Mouse (Mus musculus) frontal cortex, postnatal 14 days (tissue): ENCODE data around the gene Ttyh2.
A peak's percentile ranks its signal among the peaks of the same experiment; 100 is the strongest.

ENCODE experiments used
- DNase-seq, 2 experiments: peaks; one replicate each; pipeline ENCODE4 v3.0.0; 2022; ENCODE audit warnings: low spot score in 2 of 2

Ttyh2 gene

DNA sequence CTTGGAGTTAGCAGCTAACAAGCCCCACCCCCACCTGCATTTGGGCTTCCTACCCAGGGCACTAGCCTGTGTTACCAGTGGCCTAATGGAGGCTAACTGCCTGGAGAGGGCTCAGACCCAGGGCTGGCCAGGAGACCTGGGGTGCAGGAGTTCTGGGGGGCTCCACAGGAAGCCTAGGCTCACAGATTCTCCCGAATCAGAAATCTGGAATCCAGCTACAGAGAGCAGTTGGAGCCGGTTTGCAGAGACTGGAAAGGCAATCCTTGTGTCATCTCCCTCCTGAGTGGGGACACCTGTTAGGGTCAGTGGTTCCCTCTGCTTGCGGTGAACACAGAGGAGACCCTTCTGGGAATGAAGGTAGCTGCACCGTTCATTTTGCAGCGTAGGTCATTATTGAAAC, 5.8 kb downstream of the Ttyh2 start:
- no peak for DNase-seq

DNA sequence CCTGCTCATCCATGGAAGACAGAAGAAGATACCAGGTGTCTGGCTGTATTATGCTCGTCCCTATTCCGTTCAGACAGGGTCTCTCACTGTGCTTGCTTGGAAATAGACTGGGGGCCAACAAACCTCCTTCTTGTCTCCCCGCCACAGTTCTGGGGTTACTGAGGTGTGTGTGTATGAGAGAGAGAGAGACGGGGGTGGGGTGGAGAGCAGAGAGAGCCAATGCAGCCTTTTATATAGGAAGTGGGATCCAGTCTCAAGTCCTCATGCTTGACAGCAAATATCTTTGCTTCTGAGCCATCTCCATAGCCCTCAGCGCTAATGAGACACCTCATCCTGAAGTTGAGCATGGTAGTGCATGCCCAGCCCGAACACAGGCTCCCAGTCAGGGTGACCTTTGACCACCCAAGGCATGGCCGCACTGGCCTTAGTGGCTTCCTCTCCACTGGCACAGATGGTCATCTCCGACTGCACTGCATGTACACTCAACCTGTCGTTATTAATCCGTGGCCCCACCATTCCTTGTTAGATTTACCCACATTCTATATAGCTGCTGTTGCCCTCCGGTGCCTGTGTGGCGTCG, 7.2 kb downstream of the Ttyh2 start:
- DNase-seq, result no peak

DNA sequence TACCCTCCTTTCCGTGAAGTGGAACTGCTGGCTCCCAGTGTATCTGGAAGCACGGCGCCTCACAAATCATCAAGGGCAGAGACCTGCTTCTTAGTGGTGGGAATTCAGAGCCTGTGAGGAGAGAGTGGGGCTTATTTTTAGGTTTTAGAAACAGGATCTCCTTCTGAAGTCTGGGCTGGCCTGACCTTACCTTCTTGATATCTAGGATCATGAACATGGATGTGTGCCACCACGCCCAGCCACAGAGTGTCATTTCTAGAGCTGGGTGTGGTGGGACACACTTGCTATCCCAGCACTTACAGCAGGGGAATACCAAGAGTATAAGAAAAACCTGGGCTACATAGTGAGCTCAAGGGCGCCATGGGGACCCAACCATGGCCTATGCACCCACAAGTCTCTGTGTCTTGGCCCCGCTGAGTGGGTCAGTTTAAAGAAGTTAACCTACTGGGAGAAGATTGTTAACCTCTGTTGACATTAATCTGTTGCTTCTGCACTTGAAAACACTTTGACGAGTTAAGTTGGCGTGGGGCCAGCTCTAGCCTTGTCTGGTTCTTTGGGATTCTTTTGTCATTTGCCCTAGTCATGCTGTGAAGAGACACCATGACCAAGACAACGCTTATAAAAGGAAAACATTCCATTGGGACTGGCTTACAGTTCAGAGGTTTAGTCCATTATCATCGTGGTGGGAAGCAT, 7.9 kb downstream of the Ttyh2 start:
- DNase-seq, result no peak

DNA sequence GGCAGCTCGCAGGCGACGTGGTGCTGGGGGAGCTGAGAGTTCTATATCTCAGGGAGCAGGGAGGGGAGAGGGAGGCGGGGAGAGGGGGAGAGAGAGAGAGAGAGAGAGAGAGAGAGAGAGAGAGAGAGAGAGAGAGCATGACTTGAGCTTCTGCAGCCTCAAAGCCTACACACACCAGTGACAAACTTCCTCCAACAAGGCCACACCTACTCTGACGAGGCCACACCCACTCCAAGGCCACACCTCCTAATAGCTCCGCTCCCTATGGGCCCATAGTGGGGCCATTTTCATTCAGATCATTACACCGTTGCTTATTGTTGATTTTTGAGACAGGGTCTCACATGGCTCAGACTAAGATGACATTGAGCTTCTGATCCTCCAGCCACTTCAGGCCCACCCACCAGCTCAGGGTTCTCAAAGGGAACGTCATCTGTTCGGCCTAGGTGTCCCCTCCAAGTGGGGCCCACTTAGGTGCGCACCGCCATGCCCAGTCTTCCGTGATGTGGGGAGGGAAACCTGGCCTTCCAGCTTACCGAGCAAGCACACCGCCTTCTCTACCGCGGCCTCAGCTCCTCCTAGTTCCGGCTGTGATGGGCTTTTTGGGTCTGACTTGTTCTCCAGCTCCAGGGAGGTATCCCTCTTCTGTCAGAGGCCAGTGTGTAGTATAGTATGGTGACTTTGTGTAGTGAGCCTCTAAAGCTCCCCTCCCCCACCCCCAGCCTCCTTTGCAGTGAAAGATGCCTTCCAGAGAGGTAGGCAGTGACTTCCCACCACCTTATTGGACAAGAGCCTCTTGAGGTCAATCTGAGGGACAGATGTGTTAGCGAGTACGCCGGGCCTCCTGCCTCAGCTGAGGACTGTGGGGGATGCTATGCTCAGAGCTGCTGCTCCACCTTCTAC, 8.7 kb downstream of the Ttyh2 start:
- DNase-seq, result no peak

DNA sequence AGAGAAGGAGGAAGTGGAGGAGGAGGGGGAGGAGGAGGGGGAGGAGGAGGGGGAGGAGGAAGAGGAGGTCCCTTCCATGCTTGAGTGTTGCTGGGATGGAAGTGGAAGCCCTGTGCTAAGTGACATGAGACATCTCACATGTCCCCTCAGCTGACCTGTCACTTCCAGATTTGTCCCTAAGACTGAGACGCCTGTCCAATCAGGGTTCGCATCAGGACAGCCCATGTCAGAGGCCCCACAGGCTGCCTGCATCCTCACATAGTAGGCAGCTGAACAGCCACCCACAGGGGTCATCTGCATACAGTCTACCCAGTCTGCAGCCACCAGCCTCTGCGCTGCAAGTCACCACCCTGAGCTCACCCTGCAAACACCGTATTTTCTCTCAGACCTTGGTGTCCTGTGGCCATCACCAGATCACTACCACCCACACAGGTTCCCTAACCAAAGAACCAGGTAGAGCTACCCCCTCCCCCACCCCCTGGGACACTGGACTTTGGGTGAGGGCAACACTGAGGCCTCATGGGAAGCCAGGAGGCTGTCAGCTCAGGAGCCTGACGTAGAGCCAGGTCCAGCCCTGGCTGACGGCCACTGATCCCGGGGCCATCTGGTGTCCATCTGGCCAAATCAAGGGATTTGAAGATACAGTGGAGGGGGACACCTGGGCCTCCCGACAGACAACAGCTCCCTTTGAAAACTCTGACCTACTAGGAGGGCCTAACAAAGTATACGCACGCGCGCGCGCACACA, 9.6 kb downstream of the Ttyh2 start:
- no peak for DNase-seq

DNA sequence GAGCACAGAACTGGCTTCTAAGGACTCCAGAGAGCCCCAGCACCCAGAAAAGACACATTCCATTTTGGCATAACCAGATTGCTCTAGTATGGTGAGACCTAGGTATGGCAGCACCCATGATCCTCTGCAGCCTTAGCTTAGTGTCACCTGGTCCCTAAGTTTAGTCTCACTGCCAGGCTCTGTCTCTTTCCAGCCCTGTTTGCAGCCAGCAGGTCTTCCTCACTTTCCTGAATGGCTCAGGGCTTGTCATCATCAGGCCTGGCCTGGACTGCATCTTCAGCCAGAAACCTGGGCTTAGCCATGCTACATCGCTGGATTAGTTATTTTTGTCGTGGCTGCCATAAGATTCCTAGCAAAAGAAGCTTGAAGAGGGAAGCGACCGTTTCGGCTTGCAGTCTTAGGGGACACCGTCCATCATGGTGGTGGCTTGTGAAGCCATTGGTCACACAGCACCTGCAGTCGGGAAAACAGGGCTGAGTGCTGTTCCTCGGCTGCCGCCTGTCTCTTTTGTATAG, 10.4 kb downstream of the Ttyh2 start:
- no peak for DNase-seq

DNA sequence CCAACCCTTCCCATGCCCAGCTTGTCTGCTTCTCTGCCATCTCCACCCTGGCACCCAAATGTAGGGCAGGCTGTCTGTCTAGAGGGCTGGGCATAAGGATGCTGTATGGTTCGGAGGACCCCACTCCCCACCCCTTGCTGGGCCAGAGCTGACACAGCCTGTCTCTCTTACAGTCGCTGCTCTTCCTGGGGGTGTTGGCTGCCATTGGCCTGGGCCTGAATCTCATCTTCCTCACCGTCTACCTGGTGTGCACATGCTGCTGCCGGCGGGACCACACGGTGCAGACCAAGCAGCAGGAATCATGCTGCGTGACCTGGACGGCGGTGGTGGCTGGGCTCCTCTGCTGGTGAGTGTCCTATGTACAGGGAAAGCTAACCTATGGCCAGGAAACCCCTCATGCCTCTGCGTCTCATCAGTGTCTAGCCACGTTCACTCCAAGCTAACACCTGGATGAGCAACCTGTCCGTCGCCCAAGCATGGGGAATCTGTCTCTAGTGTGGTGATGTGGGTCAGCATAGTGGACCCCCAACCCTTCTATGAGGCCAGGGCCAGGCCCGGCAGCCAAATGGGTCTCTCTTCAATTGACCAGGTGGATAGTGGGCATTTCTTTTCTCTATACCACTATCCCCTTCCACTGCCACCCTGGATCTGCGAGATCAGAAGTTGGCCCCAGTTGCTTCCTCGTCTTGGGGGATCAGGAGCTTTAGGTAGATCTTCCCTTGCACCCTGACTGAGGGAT, 11.2 kb downstream of the Ttyh2 start:
- DNase-seq, result no peak

DNA sequence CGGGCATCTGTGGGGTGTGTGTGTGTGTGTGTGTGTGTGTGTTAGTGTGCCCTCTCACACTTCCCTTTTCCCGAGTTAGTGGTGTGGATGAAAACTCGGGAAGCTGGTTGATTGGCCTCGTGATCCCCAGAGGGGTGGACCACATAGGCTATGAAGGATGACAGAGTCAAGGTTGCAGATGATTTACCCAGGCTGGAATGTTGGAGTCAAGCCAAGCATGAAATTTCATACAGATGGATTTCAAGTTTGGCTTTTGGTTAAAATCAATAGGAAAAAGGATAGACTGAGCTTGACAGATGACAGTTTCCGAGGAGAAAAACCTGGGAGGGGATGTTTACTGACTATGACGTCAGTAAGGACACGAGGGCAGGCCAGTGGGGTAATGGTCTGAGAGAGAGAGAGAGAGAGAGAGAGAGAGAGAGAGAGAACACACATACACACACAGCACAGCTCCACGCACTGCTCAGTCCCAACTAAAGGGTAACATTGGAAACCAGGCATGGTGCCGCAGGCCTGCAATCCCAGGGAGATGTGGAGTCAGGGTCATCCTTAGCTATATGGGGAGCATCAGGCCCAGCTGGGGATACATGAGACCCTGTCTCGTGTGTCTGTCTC, 12.4 kb downstream of the Ttyh2 start:
- no peak for DNase-seq

DNA sequence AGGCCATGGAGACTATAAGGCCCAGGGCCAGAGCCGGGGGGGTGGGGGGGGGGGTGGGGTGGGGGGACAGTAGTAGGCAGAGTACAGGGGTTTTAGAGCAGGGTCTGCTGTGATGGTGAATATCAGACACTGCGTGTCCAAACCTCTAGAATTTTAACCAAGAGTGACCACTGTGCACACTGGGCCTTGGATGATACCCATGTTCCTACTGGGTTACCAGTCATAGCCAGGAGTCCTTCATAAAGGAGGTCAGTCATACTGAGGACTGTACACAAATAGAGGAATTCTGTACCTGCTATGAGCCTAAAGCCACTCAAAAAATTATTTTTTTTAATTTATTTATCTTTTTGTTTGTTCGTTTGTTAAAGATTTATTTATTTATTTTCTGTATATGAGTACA, 13.5 kb downstream of the Ttyh2 start:
- DNase-seq, result no peak

DNA sequence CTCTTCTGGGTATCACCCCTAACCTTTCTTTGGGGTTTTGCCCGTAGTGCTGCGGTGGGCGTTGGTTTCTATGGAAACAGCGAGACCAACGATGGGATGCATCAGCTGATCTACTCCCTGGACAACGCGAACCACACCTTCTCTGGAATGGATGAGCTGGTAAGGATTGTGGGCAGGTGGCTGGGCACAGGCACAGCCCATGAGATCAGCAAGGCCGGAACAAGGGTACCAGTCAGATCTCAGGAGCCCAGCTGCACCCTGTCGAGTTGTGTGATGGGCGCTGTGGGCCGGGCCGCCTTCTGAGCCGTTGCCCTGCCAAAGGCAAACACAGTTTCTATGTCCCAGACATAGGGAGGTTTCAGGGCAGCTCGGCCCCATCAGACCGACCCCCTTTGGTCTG, 15.0 kb downstream of the Ttyh2 start:
- DNase-seq, result no peak

DNA sequence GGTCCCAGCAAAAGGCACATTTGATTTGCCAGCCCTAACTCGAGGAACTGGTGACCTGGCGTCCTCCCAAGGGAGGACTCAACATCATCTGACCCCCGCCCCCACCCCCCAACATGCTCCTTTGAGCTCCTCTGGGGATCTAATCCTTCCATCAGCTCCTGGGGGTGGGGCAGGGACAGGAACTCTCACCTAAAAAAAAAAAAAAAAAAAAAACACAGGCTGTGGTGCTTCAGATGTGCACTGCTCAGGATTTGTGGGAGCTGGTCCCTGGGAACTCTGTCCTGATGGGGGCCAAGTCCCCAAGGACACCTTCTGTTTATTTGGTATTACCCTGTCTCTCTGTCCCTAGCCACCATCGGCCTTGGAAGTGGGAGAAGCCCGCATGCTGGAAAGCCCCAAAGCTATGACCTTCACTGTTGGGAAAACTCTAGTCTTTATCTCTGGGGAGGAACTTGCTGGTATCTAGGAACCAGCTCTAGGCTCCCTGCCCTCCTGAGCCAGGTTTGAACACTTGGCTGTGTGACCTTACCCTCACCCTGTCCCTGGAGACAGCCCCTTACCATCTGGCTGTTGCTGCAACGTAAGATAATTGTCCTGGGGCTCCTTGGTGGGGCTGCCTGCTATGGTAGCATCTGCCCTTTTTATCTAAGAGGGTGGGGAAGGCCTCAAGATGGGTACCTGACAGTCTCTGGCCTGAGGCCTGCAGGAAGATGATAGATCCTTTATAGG, 16.4 kb downstream of the Ttyh2 start:
- DNase-seq, result no peak

DNA sequence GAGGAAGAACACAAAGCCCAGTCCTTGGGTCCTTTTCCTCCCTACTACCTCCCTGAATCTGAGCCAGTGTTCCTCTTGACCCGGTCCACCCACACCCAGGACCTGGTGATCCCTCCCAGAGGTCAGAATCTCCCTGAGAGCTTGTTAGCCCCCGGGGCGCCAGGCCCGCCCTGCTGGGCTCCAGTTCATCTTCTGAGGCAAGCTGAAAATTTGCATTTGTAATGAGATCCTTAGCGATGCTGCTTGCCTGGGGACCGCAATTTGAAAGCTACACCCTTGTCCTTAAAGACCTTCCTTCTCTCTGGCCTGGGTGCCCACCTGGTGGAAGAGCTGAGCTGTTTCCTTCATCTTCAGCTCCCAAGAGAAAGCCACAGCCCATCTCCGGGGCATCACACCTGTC, 17.4 kb downstream of the Ttyh2 start:
- no peak for DNase-seq

DNA sequence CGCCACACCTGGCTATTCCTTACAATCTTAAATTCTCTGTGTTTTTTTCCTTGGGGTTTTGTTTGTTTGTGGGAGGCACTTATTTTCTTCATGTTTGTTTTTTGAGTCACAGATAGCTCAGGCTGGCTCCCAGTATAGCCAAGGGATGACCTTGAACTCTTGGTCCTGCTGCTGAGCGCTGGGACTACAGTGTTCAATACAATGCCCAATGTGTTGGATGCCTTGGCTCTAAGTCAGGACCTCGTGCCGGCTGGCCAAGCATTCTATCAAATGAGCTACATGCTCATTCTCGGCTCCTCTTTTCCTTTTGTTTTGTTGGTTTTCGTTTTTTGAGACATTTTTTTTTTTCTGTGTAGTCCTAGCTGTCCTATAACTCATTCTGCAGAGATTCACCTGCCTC, 18.2 kb downstream of the Ttyh2 start:
- no peak for DNase-seq

DNA sequence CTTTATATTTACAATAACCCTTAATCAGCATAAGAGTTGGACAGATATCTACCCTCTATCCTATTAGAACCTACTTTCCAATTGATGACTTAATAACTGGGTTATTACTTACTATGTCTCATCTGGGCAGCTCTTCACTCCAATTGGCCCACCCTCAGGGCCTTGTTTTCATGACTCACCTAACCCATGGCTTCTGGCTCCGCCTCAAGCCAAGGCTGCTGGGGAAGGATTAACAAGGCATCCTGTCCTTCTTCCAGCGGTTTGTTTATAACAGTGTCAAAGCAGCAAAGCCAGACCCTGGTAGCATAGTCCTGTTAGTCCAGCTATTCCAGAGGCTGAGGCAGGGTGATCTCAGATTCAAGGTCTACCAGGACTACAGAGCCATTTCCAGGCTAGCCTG, 19.2 kb downstream of the Ttyh2 start:
- DNase-seq, result no peak

DNA sequence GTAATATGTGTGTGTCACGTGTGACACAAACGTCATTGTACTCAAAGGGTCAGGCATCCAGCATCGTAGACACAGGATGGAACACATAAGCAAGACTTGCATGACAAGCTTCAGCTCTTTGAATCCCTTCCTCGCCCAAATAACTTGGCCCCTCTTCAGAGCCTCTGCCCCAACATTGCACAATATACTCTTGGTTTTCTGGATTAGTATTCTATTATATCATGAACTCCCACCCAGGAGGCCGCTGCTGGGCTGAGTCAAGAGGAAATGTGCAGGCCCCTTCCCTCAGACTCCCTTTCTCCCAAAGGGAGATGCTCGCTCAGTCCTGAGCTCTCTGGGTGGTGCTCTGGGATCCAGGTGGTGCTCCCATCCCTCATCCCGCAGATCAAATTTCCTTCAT, 23.3 kb downstream of the Ttyh2 start:
- no peak for DNase-seq

DNA sequence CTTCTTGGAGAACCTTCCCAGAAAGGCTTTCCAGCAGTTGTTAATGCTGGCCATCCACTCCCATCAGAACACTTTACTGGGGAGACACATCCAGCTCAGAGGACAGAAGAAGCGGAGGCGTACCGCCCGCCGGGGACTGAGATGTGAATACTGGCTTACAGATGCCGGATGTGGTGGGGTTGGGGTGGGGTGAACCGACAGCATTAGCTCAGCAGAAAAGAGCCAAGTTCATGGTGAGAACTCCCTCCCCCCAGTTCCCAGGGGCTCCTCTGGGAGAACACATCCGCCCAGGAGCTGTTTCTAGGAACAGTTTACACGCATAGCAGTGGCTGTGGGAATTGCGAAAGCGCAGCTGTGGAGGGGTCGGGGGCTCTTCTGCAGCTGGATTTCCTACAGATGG, 24.3 kb downstream of the Ttyh2 start:
- no peak for DNase-seq

DNA sequence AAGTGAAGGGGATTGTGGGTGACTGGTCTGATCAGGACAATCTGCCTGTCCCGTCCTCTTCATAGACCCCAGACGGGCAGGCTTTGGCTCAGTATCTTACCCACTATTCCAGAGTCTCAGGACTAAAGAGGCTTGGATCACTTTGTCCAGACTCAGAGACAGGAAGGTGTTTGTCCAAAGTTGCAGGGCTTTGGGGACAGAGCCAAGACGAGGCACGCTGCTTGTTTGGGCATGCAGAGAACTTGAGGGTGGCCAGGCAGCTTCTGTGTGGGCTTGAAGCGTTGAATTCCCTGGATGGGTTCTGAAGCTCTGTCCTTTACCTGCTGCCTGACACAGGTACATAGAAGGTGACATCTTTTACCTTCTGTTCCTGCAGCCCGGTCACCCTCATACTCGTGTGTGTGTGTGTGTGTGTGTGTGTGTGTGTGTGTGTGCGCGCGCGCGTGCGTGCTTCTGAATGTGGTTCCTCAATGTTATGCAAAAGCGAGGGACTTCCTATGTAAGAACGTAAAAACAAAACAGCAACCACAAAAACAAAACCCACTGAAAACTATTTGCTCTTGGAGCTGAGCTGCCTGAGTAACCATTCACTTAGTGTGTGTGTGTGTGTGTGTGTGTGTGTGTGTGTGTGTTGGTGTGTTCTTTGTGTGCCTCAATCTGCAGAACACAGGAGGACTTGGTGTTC, 27.2 kb downstream of the Ttyh2 start:
- no peak for DNase-seq

DNA sequence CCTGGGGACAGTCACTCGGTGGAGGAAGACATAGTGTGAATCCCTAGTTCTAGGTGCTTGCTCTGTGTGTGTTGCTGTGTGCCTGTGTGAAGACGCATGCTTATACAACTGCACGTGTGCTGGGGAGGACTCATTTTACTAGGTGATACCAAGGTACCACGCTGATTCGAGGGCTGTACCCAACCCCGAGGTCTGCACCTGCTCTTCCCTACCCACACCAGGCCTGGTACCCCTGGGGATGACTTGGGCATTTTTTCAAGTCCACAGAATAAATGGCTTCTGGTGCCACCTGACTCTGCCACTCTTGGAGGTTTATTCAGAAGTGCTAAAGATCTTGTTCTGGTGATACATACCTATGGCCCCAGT, 27.7 kb downstream of the Ttyh2 start:
- no peak for DNase-seq

DNA sequence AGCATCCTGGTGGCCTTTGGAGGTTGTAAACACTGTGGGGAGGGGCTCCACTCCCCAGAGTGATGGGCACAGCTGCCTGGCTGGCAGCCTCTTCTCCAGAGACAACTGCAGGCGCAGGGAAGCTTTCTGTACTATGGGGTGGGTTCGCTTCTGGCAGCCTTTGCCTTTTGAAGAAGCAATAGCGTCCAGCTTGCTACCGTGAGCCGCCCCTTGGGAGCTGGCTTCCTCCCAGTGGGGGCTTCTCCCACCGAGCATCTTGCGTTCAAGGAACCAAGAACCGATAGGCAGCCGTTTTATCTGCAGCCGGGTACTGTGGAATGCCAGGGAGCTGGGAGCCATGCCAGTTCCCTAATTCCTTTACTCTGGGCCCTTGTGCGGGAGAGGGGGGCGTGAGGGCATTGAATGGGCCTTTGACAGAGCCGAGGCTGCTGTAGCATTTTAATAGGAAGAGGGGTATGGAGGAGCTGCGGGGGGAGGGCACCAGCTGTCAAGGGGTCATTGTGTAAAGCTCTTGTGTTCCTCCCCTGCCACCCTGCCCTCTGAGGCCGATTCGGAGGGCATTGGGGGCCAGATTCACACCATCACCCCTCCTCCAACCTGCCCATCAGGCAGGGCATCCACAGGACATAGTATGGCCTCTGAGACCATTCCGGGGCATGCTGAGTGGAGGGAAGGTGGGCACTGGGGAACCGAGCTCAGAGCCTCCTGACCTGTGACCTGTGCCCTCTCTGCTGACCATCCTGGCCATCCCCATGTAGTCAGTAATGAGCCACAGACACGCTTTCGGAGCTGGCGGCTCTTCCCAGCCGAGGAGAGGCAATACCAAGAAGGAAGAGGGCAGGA, 29.1 kb downstream of the Ttyh2 start:
- DNase-seq, result peak; percentile 53 to 63
